Mouse (Mus musculus) spleen, adult 12 weeks (tissue): Measurements from ENCODE around the gene Dnaja3.

Source experiments
- DNase-seq: peaks from one replicate; pipeline ENCODE4 v3.0.0; 2022; ENCODE audit warnings: low spot score

Gene Dnaja3

DNA sequence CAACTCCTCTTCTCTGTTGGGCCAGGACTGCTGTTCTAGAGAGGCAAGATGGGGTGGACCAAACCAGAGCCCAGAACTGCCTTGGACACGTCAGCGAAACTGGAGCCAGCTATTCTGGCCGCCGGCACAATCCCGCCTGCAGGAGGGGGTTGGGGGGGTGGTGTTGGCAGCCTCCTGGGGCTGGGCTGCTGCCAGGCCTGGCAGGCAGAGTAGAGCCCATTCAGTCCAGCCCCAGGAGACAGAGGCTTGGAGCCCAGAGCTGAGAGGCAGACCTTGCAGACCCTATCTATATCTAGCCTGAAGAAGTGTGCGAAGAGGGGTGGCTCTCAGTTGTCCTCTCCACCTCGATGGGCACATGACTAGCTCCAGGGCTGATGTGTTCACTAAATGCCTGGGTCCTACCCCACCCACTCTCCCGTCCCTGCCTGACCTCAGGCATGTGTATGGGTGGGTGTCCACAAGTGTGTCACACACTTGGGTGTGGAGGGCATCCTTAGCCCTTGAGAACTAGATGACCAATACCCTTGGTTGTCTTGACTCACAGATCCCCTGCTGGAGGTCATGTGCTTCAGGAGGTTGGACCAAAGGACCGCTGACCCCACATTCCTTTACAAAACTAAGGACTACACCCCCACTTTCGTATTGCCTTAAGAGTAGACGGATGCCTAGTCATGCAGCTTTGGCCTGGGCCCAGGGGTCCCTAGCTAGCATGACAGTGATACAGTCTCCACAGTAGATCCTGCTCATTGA is 4.1 kb downstream of the Dnaja3 start:
- no peak for DNase-seq

DNA sequence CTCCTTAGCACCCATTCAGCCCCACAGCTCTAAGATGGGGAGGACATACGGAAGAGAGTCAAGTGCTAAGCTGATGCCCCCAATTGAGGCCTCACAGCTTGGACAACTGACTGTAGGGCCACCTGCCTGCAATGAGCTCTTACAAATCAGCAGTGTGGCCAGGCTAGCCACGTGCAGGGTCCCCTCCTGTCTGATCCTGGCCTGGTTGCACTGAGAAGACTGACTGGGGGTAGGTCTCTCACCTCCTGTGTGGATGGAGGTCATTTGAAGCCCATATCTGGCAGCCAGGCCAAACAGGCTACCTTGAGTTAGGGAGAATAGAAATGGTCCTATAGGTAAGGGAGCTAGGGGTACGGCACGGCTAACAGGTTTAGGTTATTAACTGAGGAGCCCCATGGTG is 6.1 kb downstream of the Dnaja3 start:
- DNase-seq, result no peak

DNA sequence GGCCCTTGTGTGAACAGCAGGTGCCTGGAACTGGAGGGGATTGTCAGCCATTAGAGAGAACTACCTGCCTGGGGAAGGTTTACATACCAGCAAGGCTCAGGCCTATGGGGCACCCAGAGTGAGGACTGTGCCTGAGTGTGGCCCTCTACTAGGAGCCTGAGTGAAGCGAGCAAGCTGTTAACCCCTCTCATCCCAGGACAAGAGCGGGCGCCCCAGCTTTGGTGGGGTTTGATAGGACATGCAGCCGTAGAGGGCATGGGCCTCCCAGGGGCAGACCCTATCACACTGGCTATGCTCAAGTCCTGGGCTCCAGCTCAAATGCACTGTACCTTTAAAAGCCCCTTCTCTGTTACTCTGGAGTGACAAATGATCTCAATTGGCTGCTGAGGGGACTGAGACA is 7.0 kb downstream of the Dnaja3 start:
- DNase-seq, result no peak

GRCm38 (mm10) chr16:4647651-4648141 is 7.9 kb downstream of the Dnaja3 start:
- DNase-seq, result no peak

DNA sequence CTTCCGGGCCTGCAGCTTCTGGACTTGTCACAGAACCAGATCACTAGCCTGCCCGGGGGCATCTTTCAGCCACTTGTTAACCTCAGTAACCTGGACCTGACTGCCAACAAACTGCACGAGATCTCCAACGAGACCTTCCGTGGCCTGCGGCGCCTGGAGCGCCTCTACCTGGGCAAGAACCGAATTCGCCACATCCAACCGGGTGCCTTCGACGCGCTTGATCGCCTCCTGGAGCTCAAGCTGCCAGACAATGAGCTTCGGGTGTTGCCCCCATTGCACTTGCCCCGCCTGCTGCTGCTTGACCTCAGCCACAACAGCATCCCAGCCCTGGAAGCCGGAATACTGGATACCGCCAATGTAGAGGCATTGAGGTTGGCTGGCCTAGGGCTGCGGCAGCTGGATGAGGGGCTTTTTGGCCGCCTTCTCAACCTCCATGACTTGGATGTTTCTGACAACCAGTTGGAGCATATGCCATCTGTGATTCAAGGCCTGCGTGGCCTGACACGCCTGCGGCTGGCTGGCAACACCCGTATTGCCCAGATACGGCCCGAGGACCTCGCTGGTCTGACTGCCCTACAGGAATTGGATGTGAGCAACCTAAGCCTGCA is 8.7 kb downstream of the Dnaja3 start:
- DNase-seq, result no peak

- no peak for DNase-seq
Measured at GRCm38 (mm10) chr16:4649211-4649610, 9.4 kb downstream of the Dnaja3 start.

- no peak for DNase-seq
Measured at GRCm38 (mm10) chr16:4649692-4650091, 9.9 kb downstream of the Dnaja3 start.

DNA sequence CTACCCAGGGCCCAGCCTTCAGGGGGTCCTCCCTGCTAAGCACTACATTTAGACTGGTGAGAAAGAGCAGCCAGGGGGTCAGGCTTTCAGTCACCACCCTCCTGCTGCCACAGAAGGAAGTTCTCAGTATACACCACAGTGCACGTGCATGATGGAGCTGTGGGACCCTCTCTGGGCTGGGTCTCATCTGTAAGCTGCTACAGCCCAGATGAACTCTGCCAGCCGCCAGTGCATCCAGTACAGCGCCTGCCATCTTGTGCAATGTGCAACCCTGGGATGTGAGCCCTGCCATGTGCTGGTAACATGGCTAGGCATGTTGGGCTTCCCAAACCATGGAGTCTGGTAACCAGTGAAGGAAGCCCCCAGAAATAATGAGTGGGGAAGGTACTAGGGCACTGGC is 10.4 kb downstream of the Dnaja3 start:
- DNase-seq, result no peak

GRCm38 (mm10) chr16:4651081-4651480 is 11.3 kb downstream of the Dnaja3 start:
- no peak for DNase-seq

DNA sequence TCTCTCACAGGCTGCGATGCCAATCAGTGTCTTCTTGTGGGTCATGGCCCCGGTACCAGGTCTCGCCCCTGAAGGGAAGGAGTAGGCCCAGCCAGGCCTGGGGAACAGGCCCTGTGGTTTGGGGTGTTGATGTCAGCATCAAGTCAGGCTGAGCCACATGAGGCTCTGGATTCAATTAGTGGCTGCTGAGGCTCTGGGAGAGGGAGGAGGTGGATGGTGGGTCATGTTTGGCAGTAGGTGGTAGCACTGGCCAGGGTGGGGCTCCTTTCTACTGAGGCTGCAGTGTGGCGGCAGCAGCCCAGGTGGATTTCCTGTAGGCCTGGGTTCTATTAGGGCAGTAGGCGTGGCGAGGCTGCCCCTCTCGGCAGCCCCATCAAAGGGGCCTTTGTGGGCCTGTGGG is 11.8 kb downstream of the Dnaja3 start:
- DNase-seq, result no peak

DNA sequence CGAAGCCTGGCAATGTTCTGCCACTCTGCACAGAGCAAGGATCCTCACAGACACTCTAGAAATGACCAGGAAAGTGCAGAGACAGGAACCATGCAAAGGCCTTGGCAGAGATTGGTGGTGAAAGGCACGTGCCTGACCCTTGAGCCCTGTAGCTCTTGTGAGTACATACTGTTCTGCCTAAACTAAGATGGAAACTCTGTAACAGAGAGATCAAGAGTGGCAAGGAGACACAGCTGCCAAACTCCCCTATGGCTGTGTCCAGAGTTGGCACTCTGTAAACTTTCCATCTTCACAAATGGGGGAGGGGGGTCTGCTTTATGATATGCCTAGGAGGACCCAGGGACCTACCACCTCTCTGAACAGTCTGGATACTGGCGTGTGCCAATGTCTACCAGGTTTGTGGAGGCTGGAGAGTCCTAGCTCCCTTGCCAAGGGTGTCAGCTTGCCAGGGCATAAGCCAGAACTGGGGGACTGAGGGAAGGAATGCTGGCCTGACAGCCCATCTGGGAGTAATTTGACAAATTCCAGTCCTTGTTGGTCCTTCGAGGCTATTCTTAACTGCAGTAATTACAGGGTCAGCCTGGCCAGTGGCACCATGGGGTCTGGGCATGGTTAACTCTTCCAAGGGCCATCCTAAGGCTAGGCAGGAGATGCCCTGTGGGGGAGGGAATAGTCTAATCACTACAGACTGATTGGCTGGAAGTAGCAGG is 13.1 kb downstream of the Dnaja3 start:
- DNase-seq, result no peak

DNA sequence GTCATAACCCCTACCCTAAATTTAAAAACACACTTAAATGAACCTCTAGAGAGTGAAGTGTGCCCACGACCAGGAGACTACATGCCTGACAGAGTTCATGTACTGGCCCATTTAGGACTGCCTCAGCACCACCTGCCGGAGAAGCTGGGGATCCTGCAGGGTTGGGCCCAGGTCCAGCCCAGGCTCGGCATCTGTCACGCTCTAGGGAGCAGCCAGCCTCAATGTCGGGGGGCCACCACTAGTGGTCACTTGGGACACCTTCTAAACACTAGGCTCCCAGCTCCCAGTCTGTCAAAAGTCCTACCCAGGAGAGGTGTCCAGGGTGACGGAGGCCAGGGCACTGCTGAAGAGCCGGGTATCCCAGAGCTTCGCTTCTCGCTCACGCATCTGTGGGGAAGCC is 14.9 kb downstream of the Dnaja3 start:
- no peak for DNase-seq

- DNase-seq, result no peak
Measured at GRCm38 (mm10) chr16:4655251-4655734, 15.5 kb downstream of the Dnaja3 start.

GRCm38 (mm10) chr16:4655764-4656570 is 16.2 kb downstream of the Dnaja3 start:
- DNase-seq, result no peak

DNA sequence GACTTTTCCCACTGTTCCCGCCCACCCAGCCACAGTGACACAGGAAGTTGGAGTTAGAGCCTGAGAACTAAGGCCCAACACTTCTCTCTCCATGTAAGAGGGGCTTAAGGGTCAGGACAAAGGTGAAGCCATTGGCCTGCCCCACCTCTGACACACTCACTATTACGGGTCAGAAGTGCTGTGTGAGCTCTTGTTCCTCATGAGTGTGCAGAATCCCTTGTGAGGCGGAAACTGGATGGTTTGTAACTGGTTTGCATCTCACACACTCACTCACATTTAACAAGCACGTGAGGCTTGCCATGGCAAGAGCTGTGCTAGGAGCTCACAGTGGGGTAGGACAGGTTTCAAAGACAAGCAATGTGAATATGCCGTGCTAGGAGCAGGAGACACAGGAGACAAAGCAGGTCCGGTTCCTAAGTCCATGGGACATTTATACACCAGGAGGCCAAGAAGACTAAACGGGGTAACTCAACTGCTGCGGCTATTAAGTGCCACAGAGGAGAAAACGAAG is 16.8 kb downstream of the Dnaja3 start:
- DNase-seq, result no peak

DNA sequence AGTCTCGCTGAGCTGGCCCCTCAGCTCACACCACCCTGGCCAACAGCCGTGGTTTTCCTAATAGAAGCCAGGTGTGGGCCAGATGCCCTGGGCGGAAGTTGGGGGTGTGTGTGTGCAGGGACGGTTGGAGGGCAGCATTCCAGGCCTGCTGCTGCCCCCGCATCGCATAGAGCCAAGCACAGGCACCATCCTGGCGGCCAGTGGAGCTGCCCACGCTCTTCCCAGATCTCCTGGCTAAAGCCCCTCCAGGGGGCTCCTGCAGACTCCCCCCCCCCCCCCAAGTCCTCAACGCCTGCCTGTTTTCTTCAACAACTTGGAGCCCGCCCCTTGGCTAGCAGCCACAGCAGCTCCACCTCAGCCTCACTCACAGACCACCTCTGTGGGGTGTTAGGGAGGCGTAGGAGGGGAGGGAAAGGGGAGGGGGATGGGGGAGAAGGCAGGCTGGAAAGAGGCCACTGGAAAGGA is 19.0 kb downstream of the Dnaja3 start:
- no peak for DNase-seq

DNA sequence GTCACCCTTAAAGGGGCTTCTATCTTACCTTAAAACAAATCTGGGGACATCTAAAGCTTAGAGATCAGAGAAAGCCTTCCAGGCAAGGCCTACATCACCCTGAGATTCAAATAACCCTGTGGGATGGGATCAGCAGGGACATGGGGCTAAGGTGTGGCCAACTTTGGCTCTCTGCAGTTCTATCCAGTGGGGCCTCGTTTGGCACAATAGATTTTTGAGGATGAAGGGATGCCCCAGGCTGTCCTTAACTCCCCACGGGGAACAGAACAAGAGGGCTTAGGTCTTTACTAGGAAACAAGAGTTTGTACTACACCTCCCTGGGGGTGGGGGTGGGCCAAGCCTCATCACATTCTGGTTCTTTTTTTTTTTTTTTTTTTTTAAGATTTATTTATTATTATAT is 19.5 kb downstream of the Dnaja3 start:
- no peak for DNase-seq

DNA sequence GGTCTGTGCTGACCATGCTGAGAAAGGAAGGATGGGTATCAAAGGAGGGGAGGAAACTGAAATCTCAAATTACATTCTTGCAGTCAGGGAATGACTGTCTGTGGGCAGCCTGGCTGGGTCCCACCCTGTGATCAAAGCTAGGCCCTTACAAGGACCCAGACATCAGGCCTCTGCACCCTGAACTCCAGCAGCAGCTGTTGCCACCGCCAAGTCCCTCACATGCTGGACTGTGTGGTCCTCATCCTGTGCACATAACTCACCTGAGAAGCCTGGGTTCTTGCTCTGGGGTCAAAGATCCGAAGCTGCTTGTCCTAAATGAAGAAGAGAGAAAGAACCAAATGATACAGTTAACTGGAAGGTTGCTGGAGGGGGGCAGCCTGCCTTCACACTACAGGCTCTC is 21.8 kb downstream of the Dnaja3 start:
- no peak for DNase-seq

GRCm38 (mm10) chr16:4663806-4664205 is 24.0 kb downstream of the Dnaja3 start:
- DNase-seq, result no peak

DNA sequence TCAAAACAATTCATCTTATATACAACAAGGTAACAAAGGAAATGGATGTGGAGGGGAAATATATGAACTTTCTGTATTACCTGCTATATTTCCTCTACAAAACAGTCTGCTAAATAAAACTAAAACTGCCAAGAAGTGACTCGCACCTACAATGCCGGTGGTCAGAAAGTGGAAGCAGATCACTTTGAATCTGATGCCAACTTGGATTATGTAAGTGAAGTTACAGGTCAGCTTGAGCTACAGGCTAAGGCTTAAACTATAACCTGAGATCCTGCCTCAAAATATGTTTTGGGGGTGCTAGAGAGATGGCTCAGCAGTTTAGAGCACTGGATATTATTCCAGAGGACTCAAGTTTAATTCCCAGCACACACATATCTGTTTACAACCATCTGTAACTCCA is 25.9 kb downstream of the Dnaja3 start:
- no peak for DNase-seq

GRCm38 (mm10) chr16:4667190-4667808 is 27.5 kb downstream of the Dnaja3 start:
- peak; percentile 65 for DNase-seq
